Mouse (Mus musculus) spleen, adult 2 months (tissue): ENCODE measurements at regions not wholly inside any gene's neighbourhood (a gene's known extent, or its start where the extent isn't known, plus 50 kb on each side); places are given as distances from the start of the nearest gene placed in this dataset.

Source experiments
- DNase-seq, 2 experiments: peaks; one replicate each; pipeline versions ENCODE4 v3.0.0 to v3.0.0-alpha.2; 2012 to 2021; ENCODE audit warnings: low spot score in 2 of 2, low read depth in 1 of 2
- H3K27ac ChIP-seq: fragments of 200-500 bp; 2 replicates; pipeline ENCODE4 v1.5.1; 2012; ENCODE audit warnings: low read length, inconsistent platforms; ENCODE audit not compliant: insufficient read depth
- H3K27me3 ChIP-seq: fragments of 200-500 bp; 2 replicates; pipeline ENCODE4 v1.6.1; 2012; ENCODE audit warnings: mild to moderate bottlenecking, moderate library complexity, low read length, inconsistent platforms; ENCODE audit not compliant: control insufficient read depth, insufficient read depth
- H3K36me3 ChIP-seq: fragments of 200-500 bp; 2 replicates; pipeline ENCODE4 v1.6.1; 2012; ENCODE audit warnings: mild to moderate bottlenecking, low read length, inconsistent platforms; ENCODE audit not compliant: control insufficient read depth, insufficient read depth
- H3K4me1 ChIP-seq: fragments of 200-500 bp; 2 replicates; pipeline ENCODE4 v1.6.1; 2011; ENCODE audit warnings: inconsistent platforms; ENCODE audit not compliant: control insufficient read depth, insufficient read depth, insufficient read length
- H3K4me3 ChIP-seq: fragments of 200-500 bp; 2 replicates; pipeline ENCODE4 v1.5.1; 2011; ENCODE audit warnings: mild to moderate bottlenecking, inconsistent platforms; ENCODE audit not compliant: insufficient read depth, insufficient read length; ENCODE audit errors: extremely low read depth
- CTCF ChIP-seq: fragments of 200-500 bp; IDR thresholded peaks from 2 replicates; pipeline ENCODE4 v1.5.1; 2011; ENCODE audit warnings: mild to moderate bottlenecking, inconsistent platforms; ENCODE audit not compliant: insufficient read depth, insufficient read length, insufficient replicate concordance; ENCODE audit errors: extremely low read depth
- POLR2A ChIP-seq: fragments of 200-500 bp; IDR thresholded peaks from 2 replicates; pipeline ENCODE4 v1.6.1; 2011; ENCODE audit warnings: low read depth, low read length, inconsistent platforms
- WGBS: fragments of 180-500 bp; shearing (Covaris S2); methylation state at CpG from one replicate; pipeline ENCODE4 v1.1.7; 2018; 5-methylcytosine and 5-hydroxymethylcytosine counted together

DNA sequence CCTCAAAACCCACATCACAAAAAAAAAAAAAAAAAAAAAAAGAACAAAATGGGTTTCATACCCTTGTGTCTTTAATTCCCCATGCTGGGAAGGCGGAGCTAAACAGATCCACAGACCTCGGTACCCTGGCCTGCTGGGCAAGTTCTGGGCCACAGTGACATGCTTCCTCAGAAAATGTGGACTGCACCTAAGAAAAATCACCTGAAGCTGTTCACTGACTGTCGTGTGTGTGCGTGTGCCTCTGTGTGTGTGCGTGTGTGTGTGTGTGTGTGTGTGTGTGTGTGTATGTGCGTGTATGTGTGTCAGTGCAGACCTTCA lies 192.4 kb downstream of the Pdcd6ip start:
- no peak overlapping the region for H3K4me3 ChIP-seq
- no peaks in the 10 kb centered on the region for H3K4me1 ChIP-seq
- DNase-seq = no peak
- no peaks in the 10 kb centered on the region for H3K36me3 ChIP-seq
- H3K27ac ChIP-seq = no peak overlapping the region
- TF ChIP-seq POLR2A (no peak), CTCF (no peak)
- no peaks in the 10 kb centered on the region for H3K27me3 ChIP-seq
- WGBS = 89% methylated on average over 6 of the region's 6 CpGs

- DNase-seq = no peak
- no peak overlapping the region for H3K27ac ChIP-seq
- no peak overlapping the region for H3K4me3 ChIP-seq
- WGBS = 89% methylated on average over 23 of the region's 23 CpGs
- no peaks in the 10 kb centered on the region for H3K36me3 ChIP-seq
- no peak for TF ChIP-seq CTCF
- no peak for TF ChIP-seq POLR2A
- no peaks in the 10 kb centered on the region for H3K27me3 ChIP-seq
- H3K4me1 ChIP-seq = no peaks in the 10 kb centered on the region
Observed at GRCm38 (mm10) chr9:113514846-113515702, 193.0 kb downstream of the Pdcd6ip start.

GRCm38 (mm10) chr9:113511302-113511701 lies 196.8 kb downstream of the Pdcd6ip start:
- TF ChIP-seq POLR2A (no peak), CTCF (no peak)
- WGBS = 89% methylated on average over 5 of the region's 5 CpGs

DNA sequence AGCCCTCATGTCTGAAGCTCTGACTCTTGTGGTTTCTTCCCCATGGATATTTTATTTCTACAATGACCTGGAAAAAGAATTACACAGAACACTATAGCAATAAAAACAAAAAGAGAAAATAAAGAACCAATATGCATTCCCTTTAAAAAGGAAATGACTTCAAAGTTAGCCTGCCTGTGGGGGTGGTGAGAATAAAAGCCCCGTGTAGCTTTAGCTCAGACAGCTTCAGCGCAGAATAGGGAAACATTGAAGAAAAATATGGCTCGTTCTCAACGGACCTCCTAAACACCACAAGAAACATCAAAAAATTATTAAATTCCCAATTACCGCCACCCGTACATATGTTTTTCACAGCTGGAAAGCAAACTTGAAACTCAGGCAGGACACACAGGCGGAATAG lies 198.7 kb downstream of the Pdcd6ip start:
- 84% methylated on average over 7 of the region's 7 CpGs for WGBS

More at GRCm38 (mm10) chr9:113511302-113511701, 196.8 kb downstream of the Pdcd6ip start:
- Histone ChIP-seq H3K36me3 (no peaks in the 10 kb centered on the region), H3K4me1 (no peaks in the 10 kb centered on the region), H3K4me3 (no peak overlapping the region), H3K27ac (no peak overlapping the region), H3K27me3 (no peaks in the 10 kb centered on the region)
- no peak for DNase-seq

GRCm38 (mm10) chr9:113508821-113509220 lies 199.2 kb downstream of the Pdcd6ip start:
- no peaks in the 10 kb centered on the region for H3K36me3 ChIP-seq
- WGBS = 85% methylated on average over 3 of the region's 3 CpGs
- H3K27me3 ChIP-seq = no peaks in the 10 kb centered on the region
- no peak overlapping the region for H3K27ac ChIP-seq
- no peak for DNase-seq
- H3K4me1 ChIP-seq = no peaks in the 10 kb centered on the region
- H3K4me3 ChIP-seq = no peak overlapping the region
- no peak for TF ChIP-seq CTCF
- TF ChIP-seq POLR2A = no peak

More for the DNA sequence above, 198.7 kb downstream of the Pdcd6ip start:
- no peak overlapping the region for H3K4me3 ChIP-seq
- no peak for DNase-seq
- no peaks in the 10 kb centered on the region for H3K4me1 ChIP-seq
- H3K27ac ChIP-seq = no peak overlapping the region
- H3K36me3 ChIP-seq = no peaks in the 10 kb centered on the region
- H3K27me3 ChIP-seq = no peaks in the 10 kb centered on the region
- TF ChIP-seq CTCF = no peak
- TF ChIP-seq POLR2A = no peak

DNA sequence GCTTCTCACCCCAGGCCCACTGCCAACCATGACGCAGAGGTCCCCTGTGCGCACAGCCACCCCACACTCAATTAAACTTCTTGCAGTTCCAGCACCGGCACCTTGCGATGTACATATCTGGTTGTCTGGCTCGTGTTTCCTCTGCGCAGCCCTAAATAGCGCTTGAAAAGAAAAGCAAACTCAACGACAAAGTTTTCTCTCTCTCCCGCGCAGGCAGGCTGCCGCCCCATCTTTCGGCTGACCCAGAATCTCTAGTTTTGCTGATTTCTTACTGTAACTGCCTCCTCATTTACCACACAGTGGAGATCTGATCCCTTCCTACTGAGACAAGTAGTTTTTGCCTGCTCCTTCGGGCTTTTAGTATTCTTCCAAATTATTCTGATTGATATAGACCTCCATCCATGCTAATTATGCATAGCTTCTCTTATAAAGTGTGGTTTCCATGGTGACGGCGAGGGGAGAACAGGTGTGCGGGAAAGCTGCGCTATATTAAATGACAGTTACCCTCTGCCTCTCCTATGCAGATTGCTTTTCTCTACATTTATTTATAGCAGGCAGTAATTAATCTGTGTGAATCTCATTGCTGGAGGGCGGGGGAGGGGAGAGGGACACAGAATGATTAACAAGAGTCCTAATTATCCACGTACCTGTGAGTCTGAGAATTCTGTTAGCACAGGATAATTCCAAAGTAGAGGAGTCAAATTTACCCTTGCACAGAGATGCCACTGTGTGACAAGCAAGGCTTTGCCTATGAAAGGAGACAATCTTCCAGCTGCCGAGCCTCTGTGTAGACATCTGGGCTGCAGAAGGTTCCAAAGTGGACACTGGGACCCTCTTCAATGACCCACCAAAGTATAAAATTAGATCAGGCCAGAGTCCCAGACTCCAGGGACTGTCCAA lies 200.2 kb downstream of the Pdcd6ip start:
- WGBS = 89% methylated on average over 20 of the region's 20 CpGs
- TF ChIP-seq CTCF = no peak

DNA sequence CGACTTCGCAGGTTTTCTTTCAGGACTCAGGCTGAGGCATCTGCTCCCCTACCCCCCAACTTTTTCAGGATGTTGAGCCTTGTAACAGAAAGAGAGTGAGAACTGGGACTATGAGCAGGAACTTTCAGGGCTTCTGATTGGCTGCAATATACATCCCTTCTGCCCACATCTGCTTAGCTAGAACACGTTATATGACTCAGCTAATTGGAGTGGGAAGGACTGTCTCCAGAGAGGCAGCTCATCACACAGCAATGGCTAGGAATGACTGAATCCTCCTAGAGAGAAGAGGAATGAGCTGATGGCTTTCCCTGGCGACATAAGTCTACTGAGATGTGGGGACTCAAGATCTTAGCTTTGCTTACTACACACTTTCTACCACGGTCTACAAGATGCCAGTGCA lies 208.8 kb downstream of the Pdcd6ip start:
- Histone ChIP-seq H3K27ac (no peak overlapping the region), H3K4me1 (no peaks in the 10 kb centered on the region), H3K36me3 (no peaks in the 10 kb centered on the region), H3K27me3 (no peaks in the 10 kb centered on the region), H3K4me3 (no peak overlapping the region)
- no peak for TF ChIP-seq POLR2A
- no peak for TF ChIP-seq CTCF
- 68% methylated on average over 5 of the region's 5 CpGs for WGBS
- DNase-seq = no peak

More for the DNA sequence above, 200.2 kb downstream of the Pdcd6ip start:
- DNase-seq = no peak
- H3K27me3 ChIP-seq = no peaks in the 10 kb centered on the region
- no peaks in the 10 kb centered on the region for H3K36me3 ChIP-seq
- no peak overlapping the region for H3K4me3 ChIP-seq
- no peaks in the 10 kb centered on the region for H3K4me1 ChIP-seq
- no peak overlapping the region for H3K27ac ChIP-seq
